Mouse (Mus musculus): ENCODE measurements around the gene Ammecr1.

Ammecr1 gene

GRCm38 (mm10) chrX:142914208-142914607 is 52.3 kb downstream of the Ammecr1 start:
- no peak for DNase-seq (ENCODE audit: extremely low spot score)

DNA sequence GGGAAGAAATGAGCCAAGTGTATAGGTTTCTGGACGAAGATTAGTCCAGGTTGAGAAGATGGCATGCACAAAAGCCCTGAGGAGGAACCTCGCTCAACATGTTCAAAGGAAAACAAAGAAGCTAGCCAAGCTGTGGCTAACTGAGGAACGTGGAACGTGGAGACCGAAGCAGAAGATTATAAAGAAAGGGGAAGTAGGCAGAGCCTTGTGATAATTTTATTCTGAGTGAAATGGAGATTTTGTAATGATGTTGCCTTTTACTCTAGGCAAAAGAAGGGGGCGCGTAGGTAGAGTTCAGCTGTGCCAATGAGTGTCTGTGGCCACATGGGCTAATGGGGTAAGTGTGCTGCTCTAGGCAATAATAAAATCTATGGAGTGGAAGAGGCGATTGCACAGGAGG is 62.7 kb downstream of the Ammecr1 start:
- no peak for DNase-seq (ENCODE audit: extremely low spot score)

DNA sequence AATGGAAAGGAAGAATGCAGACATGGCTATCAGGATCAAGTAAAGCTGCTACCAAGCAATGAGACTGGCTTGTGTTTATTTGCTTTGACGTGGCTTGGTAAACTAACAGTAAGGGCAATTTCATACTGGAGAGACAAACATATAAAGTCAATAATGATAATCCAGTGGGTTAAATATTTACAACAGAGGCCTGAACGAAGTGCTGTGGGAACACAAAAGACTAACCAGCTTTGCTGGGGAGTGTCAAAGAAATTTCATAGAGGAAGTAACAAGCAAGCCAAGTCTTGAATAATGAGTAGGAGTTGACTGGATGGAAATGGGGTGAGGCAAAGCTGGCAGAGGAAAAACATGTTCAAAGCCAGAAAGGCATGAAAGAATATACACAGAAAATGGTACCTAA is 63.9 kb downstream of the Ammecr1 start:
- DNase-seq (ENCODE audit: extremely low spot score) = no peak

DNA sequence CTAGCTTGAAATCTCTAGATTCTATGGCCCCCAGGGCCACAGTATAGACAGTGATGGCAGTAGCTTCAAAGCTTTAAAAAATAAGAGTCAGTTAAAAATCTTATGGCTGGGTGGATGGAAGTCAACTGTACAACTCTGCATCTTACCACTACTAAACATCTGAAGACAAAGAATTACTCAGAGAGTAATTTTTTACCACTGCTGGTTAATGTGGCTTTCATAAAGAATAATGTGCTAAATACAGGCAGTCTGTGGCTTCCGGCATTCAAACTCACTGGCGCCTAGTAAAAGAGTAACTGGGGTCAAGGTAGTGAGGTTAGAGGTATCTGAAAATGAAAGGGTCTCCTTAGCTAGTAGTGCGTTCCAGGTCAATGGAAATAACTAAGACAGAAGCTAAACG is 64.6 kb downstream of the Ammecr1 start:
- no peak for DNase-seq (ENCODE audit: extremely low spot score)

GRCm38 (mm10) chrX:142898295-142898887 is 68.1 kb downstream of the Ammecr1 start:
- no peak for DNase-seq (ENCODE audit: extremely low spot score)

- no peak for DNase-seq (ENCODE audit: extremely low spot score)
Measured at GRCm38 (mm10) chrX:142897477-142898000, 69.0 kb downstream of the Ammecr1 start.

GRCm38 (mm10) chrX:142895316-142895715 is 71.2 kb downstream of the Ammecr1 start:
- DNase-seq (ENCODE audit: extremely low spot score) = no peak

GRCm38 (mm10) chrX:142885962-142886361 is 80.6 kb downstream of the Ammecr1 start:
- DNase-seq (ENCODE audit: extremely low spot score) = no peak

DNA sequence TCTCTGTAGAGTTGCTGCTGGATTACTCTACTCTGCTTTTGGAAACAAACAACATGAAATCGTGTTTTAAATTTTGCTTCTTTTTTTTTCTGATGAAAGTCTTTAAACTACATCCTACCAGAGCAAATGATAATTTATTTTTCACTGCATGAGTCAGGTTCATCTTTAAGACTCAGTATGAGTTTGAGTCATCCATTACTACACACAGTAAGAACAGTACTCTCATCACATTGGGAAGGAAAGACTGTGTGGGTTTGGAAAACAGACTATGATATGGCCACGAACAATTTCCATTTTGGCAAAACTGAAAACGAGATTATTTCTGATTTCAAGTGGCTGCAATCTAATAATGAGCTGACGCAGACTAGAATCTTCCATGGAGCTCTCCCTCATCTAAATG is 82.9 kb downstream of the Ammecr1 start:
- DNase-seq (ENCODE audit: extremely low spot score) = no peak

DNA sequence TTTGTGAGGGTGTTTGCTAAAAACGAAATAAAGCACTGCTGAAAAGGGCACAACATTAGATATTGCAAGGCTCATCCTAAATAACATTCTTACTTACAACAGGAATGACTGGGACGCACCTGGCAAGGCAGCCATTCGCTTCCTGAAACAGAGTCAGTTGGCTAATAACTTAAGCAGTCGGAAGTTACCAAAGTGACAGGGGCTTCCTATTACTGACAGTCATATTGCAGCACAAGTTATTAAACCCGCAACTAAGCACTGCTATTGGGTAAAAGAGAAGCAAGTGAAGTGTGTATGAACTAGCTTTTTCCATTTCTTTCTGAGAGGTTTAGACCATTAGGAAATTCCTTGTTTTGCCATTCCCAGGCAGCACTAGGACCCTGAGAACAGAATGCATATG is 84.3 kb downstream of the Ammecr1 start:
- DNase-seq (ENCODE audit: extremely low spot score) = no peak

- DNase-seq (ENCODE audit: extremely low spot score) = no peak
Measured at GRCm38 (mm10) chrX:142869844-142870243, 96.7 kb downstream of the Ammecr1 start.

DNA sequence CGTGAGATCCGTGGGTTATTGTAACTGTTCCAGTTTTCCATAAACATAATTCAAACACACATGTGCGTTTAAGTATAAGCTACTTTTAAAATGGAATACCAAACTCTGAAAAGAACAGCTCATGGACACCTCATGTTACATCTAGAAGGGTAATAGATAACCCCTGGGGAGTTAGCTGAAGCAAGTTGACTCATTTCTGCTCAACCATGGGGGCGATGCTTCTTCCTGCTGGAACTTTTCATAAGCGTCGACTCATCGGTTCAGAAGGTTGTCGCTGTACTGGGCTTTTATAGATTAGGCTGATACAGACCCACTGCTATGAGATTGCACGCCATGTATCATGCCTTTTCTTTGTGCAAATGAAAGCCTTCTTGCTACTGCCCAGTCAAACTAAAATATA is 118.5 kb downstream of the Ammecr1 start:
- no peak for DNase-seq (ENCODE audit: extremely low spot score)

- DNase-seq (ENCODE audit: extremely low spot score) = no peak
Measured at GRCm38 (mm10) chrX:142846266-142846665, 120.3 kb downstream of the Ammecr1 start.

- no peak for DNase-seq (ENCODE audit: extremely low spot score)
Measured at GRCm38 (mm10) chrX:142841916-142842315, 124.6 kb downstream of the Ammecr1 start.

GRCm38 (mm10) chrX:142839411-142839810 is 127.1 kb downstream of the Ammecr1 start:
- DNase-seq (ENCODE audit: extremely low spot score) = no peak

- no peak for DNase-seq (ENCODE audit: extremely low spot score)
Measured at GRCm38 (mm10) chrX:142838841-142839240, 127.7 kb downstream of the Ammecr1 start.

DNA sequence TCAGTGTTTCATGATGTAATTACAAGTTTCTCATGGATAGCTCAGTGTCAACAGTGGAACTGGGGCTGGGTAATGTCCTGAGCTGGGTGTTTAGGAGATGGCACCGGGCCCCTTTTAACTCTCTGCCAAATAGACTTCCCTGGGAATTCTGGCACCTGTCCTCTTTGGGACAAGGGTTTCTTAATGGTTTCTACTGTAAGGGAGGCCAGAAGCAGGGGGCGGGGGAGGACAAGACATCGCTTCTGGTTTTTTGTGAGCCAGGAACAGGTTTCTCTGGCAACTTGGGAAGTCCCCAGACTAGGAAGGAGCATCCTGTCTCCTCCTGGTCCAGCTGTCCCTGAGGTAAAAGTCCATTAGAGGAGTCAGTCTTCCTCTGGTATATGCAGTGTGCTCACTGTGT is 129.2 kb downstream of the Ammecr1 start:
- no peak for DNase-seq (ENCODE audit: extremely low spot score)

DNA sequence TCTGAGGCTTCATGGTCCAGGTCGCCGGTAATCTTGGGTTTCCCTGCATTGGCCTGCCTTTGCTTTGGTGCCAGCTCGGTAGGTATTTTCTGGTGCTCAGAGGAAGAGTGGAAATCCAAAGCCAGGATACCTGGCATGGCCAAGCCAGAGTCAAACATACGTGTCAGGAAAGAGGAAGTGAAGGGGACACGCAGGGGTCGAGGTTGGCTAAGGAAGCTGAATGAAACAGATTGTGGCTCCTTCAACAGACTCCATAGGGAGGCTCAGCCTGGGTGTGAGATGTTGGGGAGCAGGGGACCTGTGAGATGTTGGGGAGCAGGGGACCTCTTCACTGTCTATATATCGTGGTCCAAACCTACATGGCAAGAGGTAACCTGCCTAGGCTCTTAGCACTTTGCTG is 130.1 kb downstream of the Ammecr1 start:
- no peak for DNase-seq (ENCODE audit: extremely low spot score)

DNA sequence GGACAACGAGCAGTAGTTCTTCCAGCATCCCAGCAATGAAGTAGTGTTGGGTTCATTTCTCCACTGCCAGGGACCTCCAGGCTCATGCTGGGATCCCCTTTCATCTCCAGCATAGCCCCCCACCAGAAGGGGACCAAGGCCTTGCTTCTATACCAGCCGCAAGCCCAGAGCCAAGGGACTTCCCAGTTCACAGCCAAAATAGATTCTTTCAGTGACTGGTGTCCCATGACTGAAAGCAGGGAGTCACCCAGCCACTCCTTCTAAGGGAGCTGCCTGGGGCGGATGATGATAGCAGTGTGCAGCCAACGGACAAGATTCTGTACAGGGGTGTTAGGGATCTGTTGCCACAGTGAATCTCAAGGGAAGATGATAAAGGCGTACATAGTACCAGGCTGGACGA is 131.7 kb downstream of the Ammecr1 start:
- DNase-seq (ENCODE audit: extremely low spot score) = no peak

- no peak for DNase-seq (ENCODE audit: extremely low spot score)
Measured at GRCm38 (mm10) chrX:142833164-142833796, 133.2 kb downstream of the Ammecr1 start.

GRCm38 (mm10) chrX:142832221-142832620 is 134.3 kb downstream of the Ammecr1 start:
- no peak for DNase-seq (ENCODE audit: extremely low spot score)

GRCm38 (mm10) chrX:142830572-142830971 is 136.0 kb downstream of the Ammecr1 start:
- DNase-seq (ENCODE audit: extremely low spot score) = no peak

DNA sequence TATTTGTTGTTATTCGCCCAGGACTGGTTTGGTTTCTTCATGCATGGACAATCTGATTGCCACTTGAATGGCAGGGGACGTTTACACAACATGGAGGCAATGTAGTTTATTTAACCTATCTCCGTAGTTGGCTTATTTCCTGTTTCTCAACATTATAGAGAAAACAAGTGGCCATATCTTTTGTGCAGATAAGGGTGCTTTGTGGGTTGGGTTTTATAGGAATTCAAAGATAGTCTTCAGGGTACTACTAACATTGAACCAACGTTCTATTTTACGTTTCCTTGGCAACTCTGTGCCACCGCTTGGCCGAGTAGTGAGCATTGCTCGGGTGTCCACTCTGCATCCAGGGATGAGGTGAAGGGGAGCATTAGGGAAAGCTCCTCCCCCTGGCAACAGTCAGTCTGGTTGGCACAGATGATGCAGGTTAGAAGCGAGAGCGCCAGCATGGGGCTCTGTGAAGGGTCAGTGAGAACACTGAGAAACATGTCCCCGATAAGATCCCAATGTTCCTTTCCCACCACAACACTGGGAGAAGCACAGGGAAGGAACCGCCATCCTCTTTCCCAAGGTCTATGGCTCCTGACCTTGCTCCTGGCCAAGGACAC is 136.6 kb downstream of the Ammecr1 start:
- DNase-seq (ENCODE audit: extremely low spot score) = no peak
